Mouse (Mus musculus): ENCODE results near the gene Pms1. TPM values are rescaled to one million over a fixed set of nuclear protein-coding genes. Genes with fewer than 3 reads are reported as not detected.

Gene Pms1
- polyA plus RNA-seq, 1 experiment from 2014 or later: 12.7 TPM

- ATAC-seq (ENCODE audit: low read depth) (no peak), DNase-seq (ENCODE audit: low spot score) (no peak)
- Histone ChIP-seq H3K4me2 (ENCODE audit: low read depth, low read length) (no peak overlapping the region), H3K36me3 (ENCODE audit: control insufficient read depth, insufficient read depth, low read length) (0 out of 2 replicates have a peak, but pooled peaks cover 4% of the 10 kb centered on the region), H3K9ac (ENCODE audit: low read depth, low read length) (no peak overlapping the region), H3K4me3 (ENCODE audit: low read depth, low read length) (no peak overlapping the region), H3K27me3 (replicated peaks; ENCODE audit: control insufficient read depth, insufficient read depth, low read length) (no peaks in the 10 kb centered on the region), H3K27ac (replicated peaks; ENCODE audit: low read depth, low read length) (no peak overlapping the region), H3K9me3 (ENCODE audit: control insufficient read depth, low read length) (no peaks in the 10 kb centered on the region), H3K4me1 (ENCODE audit: control insufficient read depth, insufficient read depth, low read length) (no peaks in the 10 kb centered on the region)
- 65% methylated on average over 3 of the region's 3 CpGs for WGBS
Observed at GRCm38 (mm10) chr1:53225616-53226015, 71.2 kb downstream of the Pms1 start.

DNA sequence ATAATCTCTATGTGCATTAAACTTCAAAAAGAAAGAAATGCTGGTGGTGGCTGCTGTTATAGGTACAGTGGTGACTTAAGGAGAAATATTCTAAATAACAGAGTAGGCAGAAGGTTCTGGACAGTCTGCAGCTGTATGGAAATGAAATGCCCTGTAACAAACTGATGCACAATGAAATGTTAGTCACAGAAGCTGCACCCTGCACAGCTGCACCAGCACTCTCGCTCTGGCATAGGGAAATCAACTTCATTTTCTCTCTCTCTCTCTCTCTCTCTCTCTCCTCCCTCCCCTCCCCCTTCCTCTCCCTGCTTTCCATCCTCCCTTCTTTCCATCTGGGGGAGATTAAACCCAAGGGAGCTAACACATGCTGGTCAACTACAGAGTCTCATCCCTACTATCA lies 72.0 kb downstream of the Pms1 start:
- no peak for DNase-seq (ENCODE audit: low spot score)
- no peak for ATAC-seq (ENCODE audit: low read depth)

DNA sequence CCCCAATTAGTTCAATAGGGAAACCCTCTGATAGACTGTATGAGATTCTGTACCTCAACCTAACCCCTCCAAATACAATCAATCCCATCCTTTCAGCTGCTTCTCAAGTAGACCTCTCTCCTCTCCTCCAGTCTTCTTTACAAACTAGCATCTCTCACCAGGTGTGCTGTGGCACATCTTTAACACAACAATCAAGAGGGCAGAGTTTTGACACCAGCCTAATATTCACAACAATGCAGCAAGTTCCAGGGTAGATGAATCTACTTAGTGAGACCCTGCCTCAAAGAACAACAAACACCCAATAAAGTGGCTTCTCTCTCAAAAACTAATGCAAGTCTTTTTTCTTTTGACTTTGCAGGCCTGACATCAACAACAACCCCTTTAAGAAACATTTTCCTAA lies 86.7 kb downstream of the Pms1 start:
- H3K4me2 ChIP-seq (ENCODE audit: low read depth, low read length): no peak overlapping the region
- DNase-seq (ENCODE audit: low spot score) (no peak), ATAC-seq (ENCODE audit: low read depth) (no peak)
- H3K36me3 ChIP-seq (ENCODE audit: control insufficient read depth, insufficient read depth, low read length): no peaks in the 10 kb centered on the region
- no peaks in the 10 kb centered on the region for H3K4me1 ChIP-seq (ENCODE audit: control insufficient read depth, insufficient read depth, low read length)
- no peak overlapping the region for H3K9ac ChIP-seq (ENCODE audit: low read depth, low read length)
- H3K27ac ChIP-seq (replicated peaks; ENCODE audit: low read depth, low read length): no peak overlapping the region
- H3K9me3 ChIP-seq (ENCODE audit: control insufficient read depth, low read length): no peaks in the 10 kb centered on the region
- H3K4me3 ChIP-seq (ENCODE audit: low read depth, low read length): no peak overlapping the region
- no peaks in the 10 kb centered on the region for H3K27me3 ChIP-seq (replicated peaks; ENCODE audit: control insufficient read depth, insufficient read depth, low read length)

More for the DNA sequence above, 72.0 kb downstream of the Pms1 start:
- Histone ChIP-seq H3K36me3 (ENCODE audit: control insufficient read depth, insufficient read depth, low read length) (0 out of 2 replicates have a peak, but pooled peaks cover 1% of the 10 kb centered on the region), H3K27me3 (replicated peaks; ENCODE audit: control insufficient read depth, insufficient read depth, low read length) (no peaks in the 10 kb centered on the region), H3K4me2 (ENCODE audit: low read depth, low read length) (no peak overlapping the region), H3K4me3 (ENCODE audit: low read depth, low read length) (no peak overlapping the region), H3K9ac (ENCODE audit: low read depth, low read length) (no peak overlapping the region), H3K9me3 (ENCODE audit: control insufficient read depth, low read length) (no peaks in the 10 kb centered on the region), H3K27ac (replicated peaks; ENCODE audit: low read depth, low read length) (no peak overlapping the region), H3K4me1 (ENCODE audit: control insufficient read depth, insufficient read depth, low read length) (no peaks in the 10 kb centered on the region)
- 60% methylated on average over 1 of the region's 1 CpGs for WGBS

GRCm38 (mm10) chr1:53203902-53204301 lies 92.9 kb downstream of the Pms1 start:
- no peaks in the 10 kb centered on the region for H3K36me3 ChIP-seq (ENCODE audit: control insufficient read depth, insufficient read depth, low read length)
- no peaks in the 10 kb centered on the region for H3K27me3 ChIP-seq (replicated peaks; ENCODE audit: control insufficient read depth, insufficient read depth, low read length)
- H3K4me2 ChIP-seq (ENCODE audit: low read depth, low read length): no peak overlapping the region
- no peaks in the 10 kb centered on the region for H3K9me3 ChIP-seq (ENCODE audit: control insufficient read depth, low read length)
- 81% methylated on average over 2 of the region's 2 CpGs for WGBS
- H3K4me3 ChIP-seq (ENCODE audit: low read depth, low read length): no peak overlapping the region
- no peak overlapping the region for H3K9ac ChIP-seq (ENCODE audit: low read depth, low read length)
- ATAC-seq (ENCODE audit: low read depth) (no peak), DNase-seq (ENCODE audit: low spot score) (no peak)
- no peaks in the 10 kb centered on the region for H3K4me1 ChIP-seq (ENCODE audit: control insufficient read depth, insufficient read depth, low read length)
- no peak overlapping the region for H3K27ac ChIP-seq (replicated peaks; ENCODE audit: low read depth, low read length)

DNA sequence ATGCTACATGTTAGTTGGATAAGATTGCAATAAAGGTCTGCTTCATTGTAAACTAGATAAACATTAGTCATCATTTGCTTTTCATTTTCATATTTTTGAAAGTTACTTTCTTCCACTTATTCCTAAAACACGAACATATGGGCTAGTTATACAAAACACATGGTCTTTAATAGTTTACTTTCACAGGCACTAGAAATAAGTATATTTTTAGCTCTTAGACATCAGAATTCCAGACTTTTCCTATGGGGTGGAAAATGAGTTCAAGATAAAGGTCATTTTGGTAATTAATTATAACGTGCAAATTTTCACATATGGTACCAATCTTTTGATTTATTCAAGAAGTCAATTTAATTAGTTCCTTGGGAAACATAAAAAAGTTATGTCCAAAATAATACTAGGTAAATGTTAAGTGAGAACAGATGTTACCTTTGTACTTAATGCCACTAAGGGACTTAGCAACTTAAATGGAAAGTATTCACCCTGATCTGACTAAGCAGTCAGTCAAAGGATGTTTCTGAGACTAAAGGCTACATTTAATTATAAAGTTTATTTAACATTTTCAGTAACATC lies 95.1 kb downstream of the Pms1 start:
- 0 out of 2 replicates have a peak, but pooled peaks have one; percentile 30 for ATAC-seq (ENCODE audit: low read depth)
- WGBS: 37% methylated on average over 2 of the region's 2 CpGs

GRCm38 (mm10) chr1:53194536-53194935 lies 102.3 kb downstream of the Pms1 start:
- Histone ChIP-seq H3K36me3 (ENCODE audit: control insufficient read depth, insufficient read depth, low read length) (0 out of 2 replicates have a peak, but pooled peaks cover 4% of the 10 kb centered on the region), H3K4me1 (ENCODE audit: control insufficient read depth, insufficient read depth, low read length) (no peaks in the 10 kb centered on the region), H3K9me3 (ENCODE audit: control insufficient read depth, low read length) (no peaks in the 10 kb centered on the region), H3K4me3 (ENCODE audit: low read depth, low read length) (no peak overlapping the region), H3K4me2 (ENCODE audit: low read depth, low read length) (no peak overlapping the region), H3K9ac (ENCODE audit: low read depth, low read length) (no peak overlapping the region), H3K27me3 (replicated peaks; ENCODE audit: control insufficient read depth, insufficient read depth, low read length) (no peaks in the 10 kb centered on the region), H3K27ac (replicated peaks; ENCODE audit: low read depth, low read length) (no peak overlapping the region)
- WGBS: 92% methylated on average over 3 of the region's 3 CpGs
- ATAC-seq (ENCODE audit: low read depth) (no peak), DNase-seq (ENCODE audit: low spot score) (no peak)

More for the DNA sequence above, 95.1 kb downstream of the Pms1 start:
- H3K9me3 ChIP-seq (ENCODE audit: control insufficient read depth, low read length): no peaks in the 10 kb centered on the region
- H3K27ac ChIP-seq (replicated peaks; ENCODE audit: low read depth, low read length): no peak overlapping the region
- no peak overlapping the region for H3K9ac ChIP-seq (ENCODE audit: low read depth, low read length)
- peak; percentile 16 for DNase-seq (ENCODE audit: low spot score)
- no peak overlapping the region for H3K4me2 ChIP-seq (ENCODE audit: low read depth, low read length)
- no peaks in the 10 kb centered on the region for H3K4me1 ChIP-seq (ENCODE audit: control insufficient read depth, insufficient read depth, low read length)
- no peaks in the 10 kb centered on the region for H3K36me3 ChIP-seq (ENCODE audit: control insufficient read depth, insufficient read depth, low read length)
- no peak overlapping the region for H3K4me3 ChIP-seq (ENCODE audit: low read depth, low read length)
- H3K27me3 ChIP-seq (replicated peaks; ENCODE audit: control insufficient read depth, insufficient read depth, low read length): no peaks in the 10 kb centered on the region

DNA sequence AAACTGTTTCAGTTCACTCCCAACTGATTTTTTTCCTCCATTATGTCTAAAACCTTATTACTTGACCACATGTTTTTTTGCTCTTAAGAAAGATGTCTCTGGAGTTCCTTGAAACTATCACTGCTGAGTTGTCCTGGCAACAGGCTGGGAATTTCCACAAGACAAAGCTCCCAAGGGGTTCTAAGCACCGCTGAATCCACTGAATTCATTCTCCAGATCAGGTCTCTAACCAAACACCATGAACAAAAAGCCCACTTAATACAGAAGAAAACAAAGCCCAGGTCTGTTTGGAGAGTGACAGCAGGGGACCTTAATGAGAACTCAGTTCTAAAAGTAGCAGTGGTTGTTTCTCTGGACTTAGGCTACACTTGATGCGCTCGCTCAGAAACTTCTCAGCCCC lies 105.6 kb downstream of the Pms1 start:
- Histone ChIP-seq H3K4me2 (ENCODE audit: low read depth, low read length) (no peak overlapping the region), H3K4me3 (ENCODE audit: low read depth, low read length) (no peak overlapping the region), H3K9ac (ENCODE audit: low read depth, low read length) (no peak overlapping the region), H3K9me3 (ENCODE audit: control insufficient read depth, low read length) (no peaks in the 10 kb centered on the region), H3K27me3 (replicated peaks; ENCODE audit: control insufficient read depth, insufficient read depth, low read length) (no peaks in the 10 kb centered on the region), H3K36me3 (ENCODE audit: control insufficient read depth, insufficient read depth, low read length) (0 out of 2 replicates have a peak, but pooled peaks cover 4% of the 10 kb centered on the region), H3K27ac (replicated peaks; ENCODE audit: low read depth, low read length) (no peak overlapping the region), H3K4me1 (ENCODE audit: control insufficient read depth, insufficient read depth, low read length) (no peaks in the 10 kb centered on the region)
- WGBS: 65% methylated on average over 3 of the region's 3 CpGs
- ATAC-seq (ENCODE audit: low read depth) (no peak), DNase-seq (ENCODE audit: low spot score) (peak; percentile 33)

- no peaks in the 10 kb centered on the region for H3K27me3 ChIP-seq (replicated peaks; ENCODE audit: control insufficient read depth, insufficient read depth, low read length)
- no peak for DNase-seq (ENCODE audit: low spot score)
- 85% methylated on average over 3 of the region's 3 CpGs for WGBS
- no peak overlapping the region for H3K27ac ChIP-seq (replicated peaks; ENCODE audit: low read depth, low read length)
- H3K4me3 ChIP-seq (ENCODE audit: low read depth, low read length): no peak overlapping the region
- 0 out of 2 replicates have a peak, but pooled peaks cover 4% of the 10 kb centered on the region for H3K36me3 ChIP-seq (ENCODE audit: control insufficient read depth, insufficient read depth, low read length)
- H3K4me2 ChIP-seq (ENCODE audit: low read depth, low read length): no peak overlapping the region
- no peaks in the 10 kb centered on the region for H3K4me1 ChIP-seq (ENCODE audit: control insufficient read depth, insufficient read depth, low read length)
- no peak overlapping the region for H3K9ac ChIP-seq (ENCODE audit: low read depth, low read length)
- no peaks in the 10 kb centered on the region for H3K9me3 ChIP-seq (ENCODE audit: control insufficient read depth, low read length)
- no peak for ATAC-seq (ENCODE audit: low read depth)
Observed at GRCm38 (mm10) chr1:53189620-53190019, 107.2 kb downstream of the Pms1 start.

- Histone ChIP-seq H3K4me1 (ENCODE audit: control insufficient read depth, insufficient read depth, low read length) (no peaks in the 10 kb centered on the region), H3K36me3 (ENCODE audit: control insufficient read depth, insufficient read depth, low read length) (no peaks in the 10 kb centered on the region), H3K4me3 (ENCODE audit: low read depth, low read length) (no peak within 1 kb of the TSS), H3K27ac (replicated peaks; ENCODE audit: low read depth, low read length) (no peak within 1 kb of the TSS), H3K4me2 (ENCODE audit: low read depth, low read length) (no peak within 1 kb of the TSS), H3K9me3 (ENCODE audit: control insufficient read depth, low read length) (no peaks in the 10 kb centered on the region), H3K27me3 (replicated peaks; ENCODE audit: control insufficient read depth, insufficient read depth, low read length) (no peaks in the 10 kb centered on the region), H3K9ac (ENCODE audit: low read depth, low read length) (no peak within 1 kb of the TSS)
- no peak for DNase-seq (ENCODE audit: low spot score)
- WGBS: 93% methylated on average over 8 of the region's 8 CpGs
- no peak for ATAC-seq (ENCODE audit: low read depth)
Observed at GRCm38 (mm10) chr1:53187536-53187935, 109.3 kb downstream of the Pms1 start, which contains the start of gene 1700019A02Rik. TSS of gene 1700019A02Rik (minus strand) at chr1:53187636.

Data from embryonic facial prominence, embryonic 14.5 days (tissue).